Mouse (Mus musculus): ENCODE data around the gene Armc7. TPM values are rescaled to one million over a fixed set of nuclear protein-coding genes. Genes with fewer than 3 reads are reported as not detected.
"Not testable (repeated sequence)": the region's sequence is repeated elsewhere in the genome, so short reads cannot be mapped to it uniquely, and the experiment has no call there.

The Armc7 gene
- polyA plus RNA-seq, 1 experiment from 2014 or later = 16.8 TPM

DNA sequence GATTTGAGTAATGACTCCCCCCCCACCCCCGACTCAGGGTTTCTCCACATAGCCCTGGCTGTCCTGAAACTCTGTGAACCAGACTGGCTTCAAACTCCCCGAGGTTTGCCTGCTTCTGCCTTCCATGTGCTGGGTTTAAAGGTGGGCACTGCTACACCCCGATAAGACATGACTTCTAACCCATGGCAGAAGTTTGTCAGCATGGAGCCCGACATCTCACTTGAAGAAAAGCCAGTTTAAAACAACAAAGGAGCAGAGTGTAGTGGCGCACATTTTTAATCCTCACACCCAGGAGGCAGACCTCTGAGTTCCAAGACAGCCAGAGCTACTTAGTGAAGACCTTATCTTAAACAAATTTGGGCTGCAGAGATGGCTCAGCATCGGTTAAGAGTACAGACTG is 16.9 kb downstream of the Armc7 start:
- peak overlapping the region; percentile 84 for H3K4me2 ChIP-seq (ENCODE audit: low read length)
- no peaks in the 10 kb centered on the region for H3K27me3 ChIP-seq (replicated peaks; ENCODE audit: control insufficient read depth, insufficient read depth, low read length)
- H3K27ac ChIP-seq (ENCODE audit: low read depth, low read length) = peak overlapping the region; percentile 86; the same call in 1 of the 2 replicates
- no peak overlapping the region; the same call in 1 of the 2 replicates for H3K9ac ChIP-seq (ENCODE audit: low read depth, low read length)
- 42% methylated on average over 6 of the region's 6 CpGs for WGBS
- H3K36me3 ChIP-seq (ENCODE audit: control insufficient read depth, insufficient read depth, low read length) = peaks cover 10% of the 10 kb centered on the region
- peak overlapping the region; percentile 77; the same call in 1 of the 2 replicates for H3K4me3 ChIP-seq (ENCODE audit: low read length)
- no peak for ATAC-seq
- no peaks in the 10 kb centered on the region for H3K9me3 ChIP-seq (ENCODE audit: control insufficient read depth, low read length)
- peaks cover 15% of the 10 kb centered on the region for H3K4me1 ChIP-seq (ENCODE audit: control insufficient read depth, insufficient read depth, low read depth, low read length)

DNA sequence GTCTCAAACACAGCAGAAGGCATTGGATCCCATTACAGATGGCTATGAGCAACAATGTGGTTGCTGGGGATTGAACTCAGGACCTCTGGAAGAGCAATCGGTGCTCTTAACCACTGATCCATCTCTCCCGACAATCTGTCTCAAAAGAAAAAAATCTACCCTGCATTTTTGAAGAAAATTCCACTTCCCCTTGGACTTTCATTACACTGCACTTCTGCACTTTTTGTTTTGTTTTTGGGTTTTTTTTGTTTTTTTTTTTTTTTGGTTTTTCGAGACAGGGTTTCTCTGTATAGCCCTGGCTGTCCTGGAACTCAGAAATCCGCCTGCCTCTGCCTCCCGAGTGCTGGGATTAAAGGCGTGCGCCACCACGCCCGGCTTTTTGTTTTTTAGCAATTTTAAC is 21.1 kb downstream of the Armc7 start:
- H3K36me3 ChIP-seq (ENCODE audit: control insufficient read depth, insufficient read depth, low read length) = peaks cover 35% of the 10 kb centered on the region
- not testable (repeated sequence) for H3K4me1 ChIP-seq (ENCODE audit: control insufficient read depth, insufficient read depth, low read depth, low read length); H3K4me2 ChIP-seq (ENCODE audit: low read length); H3K4me3 ChIP-seq (ENCODE audit: low read length); H3K27me3 ChIP-seq (replicated peaks; ENCODE audit: control insufficient read depth, insufficient read depth, low read length); H3K9ac ChIP-seq (ENCODE audit: low read depth, low read length); H3K27ac ChIP-seq (ENCODE audit: low read depth, low read length); H3K9me3 ChIP-seq (ENCODE audit: control insufficient read depth, low read length); ATAC-seq
- 87% methylated on average over 9 of the region's 9 CpGs for WGBS

DNA sequence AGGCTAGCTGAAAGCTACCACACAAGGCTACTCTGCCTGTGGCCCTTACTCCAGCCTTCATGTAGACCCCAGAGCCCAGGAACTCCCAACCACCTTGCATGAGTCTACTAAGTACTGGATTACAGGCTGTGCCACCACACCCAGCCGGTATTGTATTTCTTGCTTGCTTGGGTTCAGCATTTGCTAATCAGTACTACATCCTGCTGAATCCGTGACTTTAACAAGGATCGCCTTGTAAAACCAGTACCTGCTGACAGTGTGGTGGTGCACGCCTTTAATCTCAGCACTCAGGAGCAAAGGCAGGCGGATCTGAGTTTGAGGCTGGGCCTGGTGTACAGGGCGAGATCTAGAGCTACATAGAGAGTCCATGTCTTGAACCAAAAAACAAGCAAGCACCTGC is 27.2 kb downstream of the Armc7 start:
- 97% methylated on average over 6 of the region's 6 CpGs for WGBS
- H3K4me3 ChIP-seq (ENCODE audit: low read length) = no peak overlapping the region
- H3K4me2 ChIP-seq (ENCODE audit: low read length) = no peak overlapping the region
- no peaks in the 10 kb centered on the region for H3K27me3 ChIP-seq (replicated peaks; ENCODE audit: control insufficient read depth, insufficient read depth, low read length)
- peaks cover 3% of the 10 kb centered on the region; the same call in 1 of the 2 replicates for H3K4me1 ChIP-seq (ENCODE audit: control insufficient read depth, insufficient read depth, low read depth, low read length)
- ATAC-seq = no peak
- no peak overlapping the region for H3K9ac ChIP-seq (ENCODE audit: low read depth, low read length)
- H3K9me3 ChIP-seq (ENCODE audit: control insufficient read depth, low read length) = no peaks in the 10 kb centered on the region
- no peak overlapping the region for H3K27ac ChIP-seq (ENCODE audit: low read depth, low read length)
- peaks cover 39% of the 10 kb centered on the region for H3K36me3 ChIP-seq (ENCODE audit: control insufficient read depth, insufficient read depth, low read length)

DNA sequence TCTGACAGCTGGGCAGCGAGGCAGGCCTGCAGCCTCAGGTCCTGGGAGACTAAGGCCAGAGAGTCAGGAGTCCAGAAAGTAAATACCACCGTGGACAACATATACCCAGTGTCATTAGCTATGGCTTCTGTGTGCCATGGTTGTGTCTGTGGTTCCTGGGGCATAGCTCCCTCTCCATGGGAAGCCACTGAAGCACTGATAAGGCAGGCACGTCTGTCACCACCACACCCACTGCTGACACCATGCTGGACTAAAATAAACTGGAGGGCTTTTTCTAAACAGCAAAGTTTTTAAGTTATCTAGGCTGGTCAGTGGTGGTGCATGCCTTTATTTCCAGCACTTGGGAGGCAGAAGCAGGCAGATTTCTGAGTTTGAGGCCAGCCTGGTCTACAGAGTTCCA is 31.1 kb downstream of the Armc7 start:
- H3K27ac ChIP-seq (ENCODE audit: low read depth, low read length) = no peak overlapping the region
- no peak overlapping the region for H3K4me3 ChIP-seq (ENCODE audit: low read length)
- no peak overlapping the region for H3K9ac ChIP-seq (ENCODE audit: low read depth, low read length)
- no peaks in the 10 kb centered on the region for H3K27me3 ChIP-seq (replicated peaks; ENCODE audit: control insufficient read depth, insufficient read depth, low read length)
- no peak overlapping the region for H3K4me2 ChIP-seq (ENCODE audit: low read length)
- ATAC-seq = no peak
- H3K4me1 ChIP-seq (ENCODE audit: control insufficient read depth, insufficient read depth, low read depth, low read length) = peaks cover 37% of the 10 kb centered on the region
- H3K36me3 ChIP-seq (ENCODE audit: control insufficient read depth, insufficient read depth, low read length) = peaks cover 10% of the 10 kb centered on the region
- WGBS = 68% methylated on average over 3 of the region's 3 CpGs
- no peaks in the 10 kb centered on the region for H3K9me3 ChIP-seq (ENCODE audit: control insufficient read depth, low read length)

GRCm38 (mm10) chr11:115508061-115508460 is 32.6 kb downstream of the Armc7 start:
- 83% methylated on average over 2 of the region's 2 CpGs for WGBS
- no peak for ATAC-seq
- Histone ChIP-seq H3K4me3 (ENCODE audit: low read length) (no peak overlapping the region), H3K4me2 (ENCODE audit: low read length) (no peak overlapping the region), H3K9ac (ENCODE audit: low read depth, low read length) (no peak overlapping the region), H3K36me3 (ENCODE audit: control insufficient read depth, insufficient read depth, low read length) (no peaks in the 10 kb centered on the region; the same call in 1 of the 2 replicates), H3K27ac (ENCODE audit: low read depth, low read length) (no peak overlapping the region), H3K4me1 (ENCODE audit: control insufficient read depth, insufficient read depth, low read depth, low read length) (peaks cover 43% of the 10 kb centered on the region), H3K9me3 (ENCODE audit: control insufficient read depth, low read length) (no peaks in the 10 kb centered on the region), H3K27me3 (replicated peaks; ENCODE audit: control insufficient read depth, insufficient read depth, low read length) (no peaks in the 10 kb centered on the region)

DNA sequence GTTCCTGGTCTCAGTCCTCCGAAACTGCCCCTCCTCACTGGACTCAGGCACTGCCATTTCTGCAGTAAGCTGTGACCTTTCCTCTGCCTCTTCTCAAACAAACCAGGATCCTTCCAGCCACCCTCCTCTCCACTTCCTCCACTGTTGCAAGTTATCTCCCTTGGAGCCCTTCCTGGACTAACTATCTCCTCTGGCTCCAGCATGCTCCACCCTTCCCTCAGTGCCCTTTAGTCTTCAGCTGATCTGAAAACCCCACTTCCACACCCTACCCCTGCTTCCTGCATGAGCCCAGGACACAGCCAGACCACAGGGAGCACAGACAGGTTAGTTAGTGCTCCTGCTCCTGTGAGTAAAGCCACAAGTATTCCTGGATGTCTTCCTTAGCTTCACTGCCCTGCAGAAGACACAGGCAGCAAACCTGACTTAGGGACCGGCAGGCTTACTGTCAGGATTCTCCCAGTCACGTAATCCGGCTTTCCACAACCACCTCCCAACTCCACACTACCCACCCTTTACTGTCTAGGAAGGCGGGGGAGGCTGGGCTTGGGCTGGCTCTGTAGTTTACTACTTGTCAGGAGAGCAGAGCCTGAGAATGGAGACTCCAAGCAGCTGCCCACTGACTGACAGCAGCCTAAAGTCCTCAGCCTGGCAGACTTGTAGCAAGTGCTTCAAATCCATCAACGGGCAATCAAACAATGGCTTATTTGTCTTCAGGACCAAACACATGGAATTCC is 34.5 kb downstream of the Armc7 start:
- 22% methylated on average over 6 of the region's 6 CpGs for WGBS
- no peak overlapping the region for H3K27ac ChIP-seq (ENCODE audit: low read depth, low read length)
- H3K27me3 ChIP-seq (replicated peaks; ENCODE audit: control insufficient read depth, insufficient read depth, low read length) = no peaks in the 10 kb centered on the region
- H3K4me1 ChIP-seq (ENCODE audit: control insufficient read depth, insufficient read depth, low read depth, low read length) = peaks cover 43% of the 10 kb centered on the region
- H3K9me3 ChIP-seq (ENCODE audit: control insufficient read depth, low read length) = no peaks in the 10 kb centered on the region
- ATAC-seq = no peak
- peak overlapping the region; percentile 40 for H3K9ac ChIP-seq (ENCODE audit: low read depth, low read length)
- peak overlapping the region; percentile 100 for H3K4me3 ChIP-seq (ENCODE audit: low read length)
- H3K36me3 ChIP-seq (ENCODE audit: control insufficient read depth, insufficient read depth, low read length) = no peaks in the 10 kb centered on the region
- H3K4me2 ChIP-seq (ENCODE audit: low read length) = peak overlapping the region; percentile 84

DNA sequence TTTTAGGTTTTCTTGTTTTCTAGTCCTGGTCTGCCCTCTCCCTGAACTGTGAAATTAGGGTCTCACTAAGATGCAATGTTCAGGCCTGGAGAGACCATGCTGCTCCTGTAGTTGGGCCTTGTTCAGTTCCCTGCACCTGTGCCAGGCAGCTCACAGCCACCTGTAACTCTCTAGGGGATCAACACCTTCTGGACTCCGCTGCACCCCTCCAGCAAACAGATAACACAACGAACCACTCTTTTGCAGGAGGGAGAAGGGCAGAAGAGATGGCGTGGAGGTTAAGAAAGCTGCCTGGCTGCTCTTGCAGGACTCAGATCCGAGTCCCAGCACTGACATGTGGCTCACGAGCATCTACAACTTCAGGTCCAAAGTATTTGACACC is 35.0 kb downstream of the Armc7 start:
- H3K4me2 ChIP-seq (ENCODE audit: low read length) = peak overlapping the region; percentile 84
- H3K4me3 ChIP-seq (ENCODE audit: low read length) = peak overlapping the region; percentile 100
- no peaks in the 10 kb centered on the region for H3K36me3 ChIP-seq (ENCODE audit: control insufficient read depth, insufficient read depth, low read length)
- peak overlapping the region; percentile 100 for H3K9ac ChIP-seq (ENCODE audit: low read depth, low read length)
- peaks cover 43% of the 10 kb centered on the region for H3K4me1 ChIP-seq (ENCODE audit: control insufficient read depth, insufficient read depth, low read depth, low read length)
- ATAC-seq = no peak
- H3K27ac ChIP-seq (ENCODE audit: low read depth, low read length) = no peak overlapping the region
- H3K27me3 ChIP-seq (replicated peaks; ENCODE audit: control insufficient read depth, insufficient read depth, low read length) = no peaks in the 10 kb centered on the region
- 43% methylated on average over 5 of the region's 5 CpGs for WGBS
- H3K9me3 ChIP-seq (ENCODE audit: control insufficient read depth, low read length) = no peaks in the 10 kb centered on the region

GRCm38 (mm10) chr11:115511121-115511520 is 35.7 kb downstream of the Armc7 start:
- Histone ChIP-seq H3K27me3 (replicated peaks; ENCODE audit: control insufficient read depth, insufficient read depth, low read length) (no peaks in the 10 kb centered on the region), H3K9me3 (ENCODE audit: control insufficient read depth, low read length) (no peaks in the 10 kb centered on the region), H3K9ac (ENCODE audit: low read depth, low read length) (peak overlapping the region; percentile 100), H3K27ac (ENCODE audit: low read depth, low read length) (peak overlapping the region; percentile 94; the same call in 1 of the 2 replicates), H3K4me3 (ENCODE audit: low read length) (peak overlapping the region; percentile 100), H3K36me3 (ENCODE audit: control insufficient read depth, insufficient read depth, low read length) (no peaks in the 10 kb centered on the region), H3K4me2 (ENCODE audit: low read length) (peak overlapping the region; percentile 84), H3K4me1 (ENCODE audit: control insufficient read depth, insufficient read depth, low read depth, low read length) (peaks cover 43% of the 10 kb centered on the region)
- 43% methylated on average over 2 of the region's 2 CpGs for WGBS
- ATAC-seq = no peak

DNA sequence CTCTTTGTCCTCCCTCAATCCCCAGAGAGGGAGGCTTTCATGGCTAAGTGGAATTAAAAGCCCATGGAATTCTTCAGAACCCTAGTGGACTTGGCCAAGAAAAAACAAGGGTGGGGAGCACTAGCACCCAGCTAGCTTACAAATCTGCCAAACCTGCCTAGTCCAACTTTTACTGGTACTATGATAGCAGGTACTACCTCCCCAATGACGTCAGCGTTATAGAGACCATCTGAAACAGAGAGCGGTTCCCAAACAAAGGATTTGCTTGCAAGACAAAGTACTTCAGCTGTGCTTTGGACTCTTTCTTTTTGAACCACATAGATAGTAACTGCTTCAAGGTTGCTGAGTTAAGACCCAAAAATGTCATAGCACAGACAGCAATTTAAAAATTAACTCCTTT is 36.5 kb downstream of the Armc7 start:
- H3K9ac ChIP-seq (ENCODE audit: low read depth, low read length) = peak overlapping the region; percentile 100
- peak overlapping the region; percentile 100 for H3K4me3 ChIP-seq (ENCODE audit: low read length)
- peak overlapping the region; percentile 94 for H3K27ac ChIP-seq (ENCODE audit: low read depth, low read length)
- H3K36me3 ChIP-seq (ENCODE audit: control insufficient read depth, insufficient read depth, low read length) = no peaks in the 10 kb centered on the region
- no peak for ATAC-seq
- peaks cover 42% of the 10 kb centered on the region for H3K4me1 ChIP-seq (ENCODE audit: control insufficient read depth, insufficient read depth, low read depth, low read length)
- WGBS = 12% methylated on average over 3 of the region's 3 CpGs
- no peaks in the 10 kb centered on the region for H3K27me3 ChIP-seq (replicated peaks; ENCODE audit: control insufficient read depth, insufficient read depth, low read length)
- peak overlapping the region; percentile 84 for H3K4me2 ChIP-seq (ENCODE audit: low read length)
- no peaks in the 10 kb centered on the region for H3K9me3 ChIP-seq (ENCODE audit: control insufficient read depth, low read length)
